Mouse (Mus musculus) embryonic fibroblast, embryonic 13.5 days (primary cell): ENCODE results near the gene Atl3.

Experiments used
- CTCF ChIP-seq: IDR thresholded peaks from 2 replicates; pipeline ENCODE4 v1.5.1; 2011; ENCODE audit warnings: mild to moderate bottlenecking, control low read depth, low read length, moderate library complexity, borderline replicate concordance; ENCODE audit not compliant: insufficient read depth
- POLR2A ChIP-seq: IDR thresholded peaks from 2 replicates; pipeline ENCODE4 v1.6.1; 2011; ENCODE audit warnings: low read depth, mild to moderate bottlenecking, control low read depth, low read length, moderate library complexity

- TF ChIP-seq POLR2A (no peak), CTCF (no peak)
Observed at GRCm38 (mm10) chr19:7561456-7561855, 67.6 kb downstream of the Atl3 start.
